Mouse (Mus musculus) CH12.LX (cell line): Measurements from ENCODE around the gene Dhcr24. TPM values are rescaled to one million over a fixed set of nuclear protein-coding genes. Genes with fewer than 3 reads are reported as not detected.

Experiments
- DNase-seq: peaks from one replicate; pipeline ENCODE4 v3.0.0-alpha.2; 2013; ENCODE audit errors: extremely low read depth
- H3K27ac ChIP-seq: 2 replicates; pipeline ENCODE4 v1.5.1; 2012; ENCODE audit warnings: low read depth, mild to moderate bottlenecking, control low read depth, moderate library complexity; ENCODE audit not compliant: insufficient read depth
- H3K27me3 ChIP-seq: replicated peaks from 2 replicates; pipeline ENCODE3; 2012; ENCODE audit warnings: inconsistent platforms
- H3K36me3 ChIP-seq, 2 experiments: replicated peaks in 1 of 2; 2 replicates each; pipeline versions ENCODE3 to v1.6.1; 2012; ENCODE audit warnings: inconsistent platforms in 1 of 2, low read length in 1 of 2, mild to moderate bottlenecking in 1 of 2, mixed read lengths in 1 of 2, moderate library complexity in 1 of 2; ENCODE audit not compliant: control insufficient read depth in 1 of 2, insufficient read depth in 1 of 2
- H3K4me1 ChIP-seq, 2 experiments: 2 replicates each; pipeline ENCODE4 v1.6.1; 2012; ENCODE audit warnings: inconsistent platforms in 1 of 2, moderate library complexity in 1 of 2; ENCODE audit not compliant: insufficient read depth in 2 of 2, control insufficient read depth in 1 of 2
- H3K4me2 ChIP-seq: 2 replicates; pipeline ENCODE4 v1.6.1; 2012; ENCODE audit warnings: low read depth, mild to moderate bottlenecking, control low read depth; ENCODE audit not compliant: poor library complexity, insufficient read depth, severe bottlenecking
- H3K4me3 ChIP-seq, 3 experiments: fragments of 150-350 bp in 1 of 3; sonication (generic) in 1 of 3; replicated peaks in 1 of 3; 2 replicates each; pipeline versions ENCODE3 to v1.5.1; 2011 to 2012; ENCODE audit warnings: low read depth in 2 of 3, low read length in 2 of 3, mild to moderate bottlenecking in 2 of 3, moderate library complexity in 2 of 3, control low read depth in 1 of 3, improper control_type of control experiment in 1 of 3, inconsistent platforms in 1 of 3, mixed read lengths in 1 of 3; ENCODE audit not compliant: poor library complexity in 1 of 3
- H3K79me2 ChIP-seq: replicated peaks from 2 replicates; pipeline ENCODE4 v1.6.1; 2012; ENCODE audit warnings: mild to moderate bottlenecking, moderate library complexity; ENCODE audit not compliant: control insufficient read depth, poor library complexity, insufficient read depth, severe bottlenecking; ENCODE audit errors: extremely low read depth
- H3K9ac ChIP-seq: 2 replicates; pipeline ENCODE4 v1.6.1; 2012; ENCODE audit warnings: low read depth, mild to moderate bottlenecking, control low read depth, moderate library complexity; ENCODE audit not compliant: insufficient read depth
- H3K9me3 ChIP-seq: replicated peaks from 2 replicates; pipeline ENCODE3; 2012; ENCODE audit warnings: low read length, inconsistent platforms, mixed read lengths
- CHD2 ChIP-seq: IDR thresholded peaks from 2 replicates; pipeline ENCODE4 v1.6.1; 2011; ENCODE audit warnings: low read length, improper control_type of control experiment
- CTCF ChIP-seq, 2 experiments: IDR thresholded peaks in 1 of 2; conservative IDR thresholded peaks in 1 of 2; 2 replicates each; pipeline ENCODE4 v1.5.1; 2011 to 2012; ENCODE audit warnings: low read depth in 2 of 2, low read length in 2 of 2, improper control_type of control experiment in 1 of 2, inconsistent platforms in 1 of 2, mild to moderate bottlenecking in 1 of 2, moderate library complexity in 1 of 2
- E2F4 ChIP-seq: IDR thresholded peaks from 2 replicates; pipeline ENCODE4 v1.6.1; 2011; ENCODE audit warnings: low read depth, low read length, improper control_type of control experiment; ENCODE audit not compliant: insufficient replicate concordance
- HCFC1 ChIP-seq: IDR thresholded peaks from 2 replicates; pipeline ENCODE4 v1.6.1; 2012; ENCODE audit warnings: low read depth, mild to moderate bottlenecking, inconsistent platforms, low read length, improper control_type of control experiment
- JUN ChIP-seq: IDR thresholded peaks from 2 replicates; pipeline ENCODE4 v1.6.1; 2011; ENCODE audit warnings: low read depth, mild to moderate bottlenecking, low read length, improper control_type of control experiment, moderate library complexity; ENCODE audit not compliant: insufficient read depth
- MXI1 ChIP-seq: IDR thresholded peaks from 2 replicates; pipeline ENCODE4 v1.6.1; 2011; ENCODE audit warnings: mild to moderate bottlenecking, low read depth, low read length, improper control_type of control experiment
- MYC ChIP-seq: IDR thresholded peaks from 2 replicates; pipeline ENCODE4 v1.6.1; 2011; ENCODE audit warnings: low read depth, mild to moderate bottlenecking, improper control_type of control experiment, low read length
- NELFE ChIP-seq: IDR thresholded peaks from 2 replicates; pipeline ENCODE4 v1.6.1; 2011; ENCODE audit warnings: low read depth, low read length, improper control_type of control experiment
- PAX5 ChIP-seq: IDR thresholded peaks from 2 replicates; pipeline ENCODE4 v1.6.1; 2012; ENCODE audit warnings: low read length, inconsistent platforms, mixed read lengths
- POLR2A ChIP-seq: IDR thresholded peaks from 2 replicates; pipeline ENCODE4 v1.6.1; 2011; ENCODE audit warnings: low read depth, mild to moderate bottlenecking, improper control_type of control experiment, low read length
- POLR2AphosphoS2 ChIP-seq: IDR thresholded peaks from 2 replicates; pipeline ENCODE4 v1.6.1; 2011; ENCODE audit warnings: low read depth, low read length, improper control_type of control experiment
- RAD21 ChIP-seq: IDR thresholded peaks from 2 replicates; pipeline ENCODE4 v1.6.1; 2011; ENCODE audit warnings: low read depth, mild to moderate bottlenecking, low read length, improper control_type of control experiment, moderate library complexity
- SIN3A ChIP-seq: IDR thresholded peaks from 2 replicates; pipeline ENCODE4 v1.6.1; 2012; ENCODE audit warnings: low read length, improper control_type of control experiment, inconsistent platforms
- TBP ChIP-seq: conservative IDR thresholded peaks from 2 replicates; pipeline ENCODE4 v1.6.1; 2011; ENCODE audit warnings: low read depth, low read length, improper control_type of control experiment
- TCF12 ChIP-seq: IDR thresholded peaks from 2 replicates; pipeline ENCODE4 v1.6.1; 2014; ENCODE audit warnings: low read depth, mild to moderate bottlenecking, inconsistent platforms, low read length, improper control_type of control experiment
- UBTF ChIP-seq: IDR thresholded peaks from 2 replicates; pipeline ENCODE4 v1.6.1; 2012; ENCODE audit warnings: low read depth, mild to moderate bottlenecking, inconsistent platforms, low read length, improper control_type of control experiment, moderate library complexity
- USF1 ChIP-seq: IDR thresholded peaks from 2 replicates; pipeline ENCODE4 v1.6.1; 2014; ENCODE audit warnings: low read depth, mild to moderate bottlenecking, inconsistent platforms, low read length, improper control_type of control experiment
- ZC3H11A ChIP-seq: IDR thresholded peaks from 2 replicates; pipeline ENCODE4 v1.6.1; 2012; ENCODE audit warnings: low read depth, mild to moderate bottlenecking, inconsistent platforms, low read length, improper control_type of control experiment
- ZKSCAN1 ChIP-seq: IDR thresholded peaks from 2 replicates; pipeline ENCODE4 v1.6.1; 2012; ENCODE audit warnings: low read depth, inconsistent platforms, low read length, improper control_type of control experiment, borderline replicate concordance
- ZMIZ1 ChIP-seq: IDR thresholded peaks from 2 replicates; pipeline ENCODE4 v1.6.1; 2012; ENCODE audit warnings: low read depth, mild to moderate bottlenecking, inconsistent platforms, low read length, improper control_type of control experiment
- ZNF384 ChIP-seq: IDR thresholded peaks from 2 replicates; pipeline ENCODE4 v1.6.1; 2012; ENCODE audit warnings: low read depth, low read length, improper control_type of control experiment, inconsistent platforms
- dilution Hi-C: fragments of 300-500 bp; cut with MboI; formaldehyde crosslinking; loops from 2 replicates; pipeline ENCODE4 v1.14.3; 2020; ENCODE audit warnings: low sequenced_read_pairs; ENCODE audit not compliant: extremely low pct_unique_long_range_greater_than_20kb, extremely low pct_ligation_motif_present
- in situ Hi-C: fragments of 300-500 bp; cut with MboI; formaldehyde crosslinking; loops from 3 replicates; pipeline ENCODE4 v1.14.3; 2019; ENCODE audit warnings: low sequenced_read_pairs, low pct_ligation_motif_present, low pct_unique_long_range_greater_than_20kb, mixed read lengths
- polyA plus RNA-seq: library from polyadenylated mRNA; unstranded; fragments of >175 nt; gene quantifications from 2 replicates; pipeline ENCODE4 v1.2.1, GENCODE M21; 2012; ENCODE audit warnings: low read depth; ENCODE audit not compliant: insufficient read length
- total RNA-seq, 2 experiments: library from RNA; depleted of rRNA; stranded (reverse); fragments of 300-350 nt in 1 of 2; fragments of >200 nt in 1 of 2; gene quantifications; 2 replicates each; pipeline ENCODE4 v1.2.3; 2012 to 2014

Dhcr24 gene
- total and polyA plus RNA-seq, 3 experiments, result 41.4 to 90.5 (median 46.9) TPM

DNA sequence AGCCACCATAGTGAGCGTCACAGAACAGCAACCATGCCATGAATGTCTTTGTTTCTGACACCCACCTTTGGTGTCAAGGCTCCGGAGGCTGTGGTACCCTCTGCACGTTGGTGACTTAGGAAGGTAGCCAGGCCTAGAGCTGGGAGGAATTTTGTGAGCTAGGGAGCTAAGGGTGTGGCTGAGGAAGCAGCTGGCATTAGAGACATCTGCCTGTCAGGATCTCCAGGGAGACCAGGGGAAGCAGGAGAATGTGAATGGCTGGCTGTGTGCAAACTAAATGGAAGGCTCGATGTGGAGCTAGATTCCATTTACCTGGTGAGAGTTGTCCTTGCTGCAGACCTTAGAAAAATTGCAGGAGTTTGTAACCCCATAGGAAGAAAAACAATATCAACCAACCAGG, 23.8 kb downstream of the Dhcr24 start:
- H3K4me1 ChIP-seq, result peaks cover 0 to 45% of the 10 kb centered on the region in 2 experiments; a peak in 2 of 4 replicates
- H3K4me2 ChIP-seq, result no peak overlapping the region
- no peaks in the 10 kb centered on the region for H3K27me3 ChIP-seq
- H3K4me3 ChIP-seq, result no peak overlapping the region
- no peak overlapping the region for H3K27ac ChIP-seq
- H3K79me2 ChIP-seq, result no peaks in the 10 kb centered on the region
- TF ChIP-seq CTCF (conservative IDR thresholded peaks at IDR 0.05 in 1 of 2, IDR thresholded peaks at IDR 0.05 in 1 of 2; ENCODE audit: low read depth in 2 of 2, low read length in 2 of 2) (no peak), ZMIZ1 (no peak), TCF12 (no peak), ZNF384 (no peak), HCFC1 (no peak), USF1 (no peak), SIN3A (no peak), CHD2 (no peak), POLR2A (no peak), RAD21 (no peak), POLR2AphosphoS2 (no peak), UBTF (no peak), ZKSCAN1 (no peak), JUN (no peak), PAX5 (no peak)
- dilution Hi-C loops (no loop called here), in situ Hi-C loops (no loop called here)
- no peak for DNase-seq
- peaks cover 52 to 97% of the 10 kb centered on the region in 2 experiments for H3K36me3 ChIP-seq
- no peaks in the 10 kb centered on the region for H3K9me3 ChIP-seq
- H3K9ac ChIP-seq, result no peak overlapping the region

DNA sequence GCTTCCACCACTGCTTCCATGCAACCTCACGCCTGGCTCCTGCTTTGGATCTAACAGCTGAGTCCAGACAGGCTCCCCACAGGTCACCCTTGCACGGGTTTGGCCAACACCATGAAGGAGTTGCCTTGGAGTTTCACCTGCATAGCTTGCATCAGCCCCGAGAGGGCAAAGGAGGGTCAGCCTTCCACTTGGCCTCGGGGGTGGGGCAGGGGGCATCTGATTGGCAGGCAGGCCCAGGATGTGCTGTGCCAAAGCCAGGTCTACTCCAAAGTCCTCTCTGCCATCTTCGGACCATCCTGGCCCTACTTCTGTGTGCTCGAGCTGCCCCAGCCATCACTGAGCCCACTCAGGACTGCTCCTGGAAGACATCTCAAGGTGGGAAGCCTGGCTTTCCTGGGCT, 26.2 kb downstream of the Dhcr24 start:
- dilution Hi-C loops (no loop called here), in situ Hi-C loops (no loop called here)
- H3K9ac ChIP-seq, result no peak overlapping the region
- H3K9me3 ChIP-seq, result no peaks in the 10 kb centered on the region
- H3K27ac ChIP-seq, result no peak overlapping the region
- H3K4me3 ChIP-seq, result no peak overlapping the region
- no peak overlapping the region for H3K4me2 ChIP-seq
- H3K36me3 ChIP-seq, result peaks cover 45 to 93% of the 10 kb centered on the region in 2 experiments
- DNase-seq, result no peak
- no peaks in the 10 kb centered on the region for H3K79me2 ChIP-seq
- no peaks in the 10 kb centered on the region for H3K27me3 ChIP-seq
- TF ChIP-seq ZMIZ1, result no peak
- no peak for TF ChIP-seq TCF12
- TF ChIP-seq MYC, result no peak
- no peak for TF ChIP-seq PAX5
- TF ChIP-seq POLR2AphosphoS2, result no peak
- no peak for TF ChIP-seq JUN
- TF ChIP-seq USF1, result no peak
- TF ChIP-seq E2F4, result no peak
- TF ChIP-seq SIN3A, result no peak
- no peak for TF ChIP-seq NELFE
- no peak for TF ChIP-seq TBP
- TF ChIP-seq ZC3H11A, result no peak
- TF ChIP-seq ZNF384, result no peak
- TF ChIP-seq MXI1, result no peak
- peaks cover 0 to 51% of the 10 kb centered on the region in 2 experiments; a peak in 2 of 4 replicates for H3K4me1 ChIP-seq
